Mouse (Mus musculus): ENCODE data around the gene Smarca1.

Gene Smarca1

DNA sequence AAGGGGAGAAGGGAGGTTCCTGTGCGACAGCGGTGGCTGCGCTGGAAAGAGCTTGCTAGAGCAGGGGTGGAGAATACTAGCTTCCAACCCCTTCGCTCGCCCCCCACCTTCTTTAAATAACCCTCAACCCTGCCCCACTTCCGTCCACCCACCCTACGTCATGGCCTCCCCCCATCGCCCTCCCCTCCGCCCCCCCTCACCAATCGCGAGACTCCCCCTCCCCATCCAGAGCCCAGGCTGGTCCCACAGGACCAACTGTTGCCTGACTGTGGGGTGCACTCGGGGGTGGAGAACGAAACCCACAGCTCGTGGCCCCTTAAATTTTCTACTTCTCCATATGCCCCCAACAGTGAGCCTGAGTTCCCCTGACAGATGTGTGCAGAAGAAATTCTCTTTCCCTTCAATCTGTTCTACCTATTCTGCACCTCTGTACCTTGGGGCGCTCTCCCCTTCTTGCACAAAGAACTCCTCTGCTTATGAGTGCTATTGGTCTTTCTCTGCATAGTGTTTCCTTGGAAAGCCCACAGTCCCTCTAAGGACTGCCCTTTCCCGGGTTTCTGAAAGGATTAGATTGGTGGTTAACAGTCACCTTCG lies at the start of gene Smarca1:
TSS of gene Smarca1 (minus strand) at position 544 of the 594 bp plus-strand sequence.
- in situ Hi-C loops (cut with MboI; ENCODE audit: low sequenced_read_pairs), result no loop called here

DNA sequence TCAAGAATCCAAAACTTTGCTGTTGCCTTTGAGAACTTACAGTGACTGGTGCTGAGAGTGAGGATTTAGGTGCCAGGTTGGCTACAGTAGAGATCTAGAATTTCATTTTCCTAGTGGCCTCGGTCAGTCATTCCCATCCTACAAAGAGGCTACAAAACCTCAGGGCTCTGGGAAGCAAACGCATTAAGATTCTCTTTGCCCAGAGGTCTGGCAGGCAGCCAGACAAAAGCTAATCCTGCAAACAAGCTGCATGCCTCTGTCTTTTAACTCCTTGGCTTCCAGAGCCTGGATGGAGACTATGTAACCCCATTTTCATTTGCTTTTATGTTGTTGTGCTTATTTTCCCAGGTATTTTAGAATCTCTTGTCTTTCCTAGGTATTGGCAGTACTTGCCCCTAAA lies 45.0 kb upstream of the Smarca1 start:
- in situ Hi-C loops (cut with MboI; ENCODE audit: low sequenced_read_pairs), result no loop called here

DNA sequence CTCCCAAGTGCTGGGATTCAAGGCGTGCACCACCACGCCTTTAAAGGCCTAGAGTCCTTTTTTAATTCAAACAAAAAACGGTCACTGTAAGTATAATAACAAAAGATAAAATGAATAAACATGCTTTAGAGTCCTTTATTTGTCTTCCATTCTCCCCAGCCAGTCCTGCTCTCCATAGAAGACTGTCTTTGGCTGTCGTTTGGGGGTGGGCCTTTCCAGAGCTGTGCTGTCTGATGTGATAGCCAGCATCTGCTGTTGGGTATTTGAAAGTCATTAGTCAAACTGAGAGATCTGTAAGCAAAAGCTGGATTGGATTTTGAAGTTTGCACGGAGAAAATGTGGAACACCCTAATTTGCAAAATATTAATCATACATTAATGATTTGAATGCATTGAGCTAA lies 44.1 kb upstream of the Smarca1 start:
- in situ Hi-C loops (cut with MboI; ENCODE audit: low sequenced_read_pairs), result no loop called here

DNA sequence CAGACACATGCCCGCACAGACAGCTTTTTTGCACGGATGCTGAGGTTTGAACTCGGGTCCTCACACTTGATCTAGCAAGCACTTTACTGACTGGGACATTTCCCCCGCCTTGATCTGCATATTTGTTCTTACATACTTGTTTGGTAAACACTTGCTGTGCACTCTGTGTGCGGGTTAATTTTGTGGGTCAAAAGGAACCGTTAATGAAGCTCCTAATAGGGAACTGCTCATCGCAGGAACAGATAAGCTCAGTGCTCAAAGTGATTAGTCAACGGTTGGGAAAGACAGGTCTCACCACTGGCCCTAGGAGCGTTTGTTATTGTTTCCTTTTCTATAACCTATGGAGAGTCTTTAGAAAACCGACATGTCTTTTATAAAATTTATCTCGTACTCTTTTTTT lies 41.6 kb upstream of the Smarca1 start:
- in situ Hi-C loops (cut with MboI; ENCODE audit: low sequenced_read_pairs), result no loop called here

DNA sequence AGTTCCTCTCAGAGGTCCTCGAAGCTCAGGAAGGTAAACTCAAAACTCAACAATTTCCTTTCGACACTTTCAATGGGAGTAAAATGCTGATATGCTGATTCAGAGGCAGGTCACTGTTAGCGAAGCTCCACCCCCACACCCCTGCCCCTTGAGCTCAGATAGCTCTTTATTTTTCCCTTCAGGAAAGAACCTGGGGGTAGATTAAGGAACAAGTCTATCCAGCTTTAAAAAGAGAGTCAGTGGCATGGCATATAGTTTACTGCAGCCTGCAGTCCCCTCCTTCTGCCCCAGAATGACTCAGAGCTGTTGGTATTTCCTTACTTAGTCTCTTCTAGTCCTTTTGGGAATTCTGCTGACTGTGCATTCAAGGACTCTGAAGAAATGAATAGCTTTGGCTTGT lies 37.7 kb upstream of the Smarca1 start:
- in situ Hi-C loops (cut with MboI; ENCODE audit: low sequenced_read_pairs), result no loop called here

DNA sequence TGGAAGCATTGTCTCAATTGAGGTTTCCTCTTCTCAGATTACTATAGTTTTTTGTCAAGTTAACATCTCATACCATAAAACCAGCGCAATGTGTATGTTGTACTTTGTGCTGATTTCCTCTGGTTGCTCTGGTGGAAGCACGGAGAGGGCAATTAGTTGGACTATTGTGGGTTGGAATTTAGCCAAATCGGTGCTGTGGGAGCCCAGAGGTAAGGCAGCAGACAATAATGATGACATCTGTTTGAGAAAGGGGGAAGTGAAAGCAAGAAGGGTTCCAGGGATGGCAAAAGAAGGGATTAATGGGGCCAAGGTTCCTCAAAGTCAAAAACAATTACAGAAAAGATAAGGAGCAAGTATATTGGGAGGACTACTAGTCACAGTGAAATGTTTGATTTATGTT lies 35.2 kb upstream of the Smarca1 start:
- in situ Hi-C loops (cut with MboI; ENCODE audit: low sequenced_read_pairs), result no loop called here

DNA sequence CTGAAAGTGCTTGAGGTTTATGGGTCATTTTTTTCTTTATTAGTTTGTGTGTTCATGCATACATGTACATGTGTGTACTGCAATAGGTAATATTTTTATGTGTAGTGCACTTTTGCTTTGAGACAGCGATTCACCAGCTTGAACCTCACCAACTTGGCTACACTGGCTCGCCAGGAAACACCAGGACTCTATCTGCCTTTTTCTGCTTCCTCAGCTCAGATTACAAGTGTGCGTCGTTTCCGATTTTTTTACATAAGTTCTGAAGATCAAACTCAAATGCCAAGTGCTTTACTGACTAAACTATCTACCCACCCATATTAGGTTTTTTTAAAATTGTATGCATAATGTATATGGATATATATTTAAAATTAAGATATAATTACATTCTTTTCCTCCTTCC lies 27.8 kb upstream of the Smarca1 start:
- in situ Hi-C loops (cut with MboI; ENCODE audit: low sequenced_read_pairs), result no loop called here

DNA sequence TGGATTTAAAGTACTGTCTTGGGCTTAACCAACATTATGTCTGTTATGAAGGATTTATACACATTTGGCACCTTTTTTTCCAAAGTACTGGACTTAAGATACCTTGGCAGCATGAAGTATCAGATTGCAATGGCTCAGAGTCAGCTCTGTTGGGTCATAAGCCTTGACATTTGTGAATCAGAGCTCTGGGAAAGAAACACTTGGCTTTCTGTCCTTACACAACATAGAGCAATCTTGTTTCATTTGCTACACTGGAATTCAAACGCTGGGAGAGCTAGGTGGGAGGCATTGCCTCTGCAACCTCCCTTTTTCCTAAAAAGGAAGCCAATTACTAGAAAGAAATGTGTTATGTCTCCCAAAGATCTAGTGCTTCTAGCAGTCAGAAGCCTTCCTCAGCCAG lies 24.1 kb upstream of the Smarca1 start:
- in situ Hi-C loops (cut with MboI; ENCODE audit: low sequenced_read_pairs), result no loop called here

DNA sequence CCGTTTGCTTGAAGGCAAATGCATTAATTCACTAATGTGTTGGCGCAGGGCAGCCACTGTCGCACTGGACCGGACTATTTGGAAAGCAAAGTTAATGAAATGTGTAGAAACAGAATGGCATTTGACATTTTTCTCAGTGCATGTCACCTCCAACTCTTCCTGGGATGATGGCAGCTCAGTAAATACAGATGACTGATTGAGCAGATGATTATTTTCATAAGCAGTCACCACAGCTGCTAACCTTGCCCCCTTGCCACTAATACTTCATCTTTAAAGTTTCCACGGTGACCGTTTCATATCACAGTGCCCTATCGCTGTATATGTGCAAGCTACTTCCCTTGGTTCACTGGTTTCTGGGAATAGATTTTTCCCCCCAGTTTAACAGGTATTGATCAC lies 20.8 kb upstream of the Smarca1 start:
- in situ Hi-C loops (cut with MboI; ENCODE audit: low sequenced_read_pairs), result no loop called here

DNA sequence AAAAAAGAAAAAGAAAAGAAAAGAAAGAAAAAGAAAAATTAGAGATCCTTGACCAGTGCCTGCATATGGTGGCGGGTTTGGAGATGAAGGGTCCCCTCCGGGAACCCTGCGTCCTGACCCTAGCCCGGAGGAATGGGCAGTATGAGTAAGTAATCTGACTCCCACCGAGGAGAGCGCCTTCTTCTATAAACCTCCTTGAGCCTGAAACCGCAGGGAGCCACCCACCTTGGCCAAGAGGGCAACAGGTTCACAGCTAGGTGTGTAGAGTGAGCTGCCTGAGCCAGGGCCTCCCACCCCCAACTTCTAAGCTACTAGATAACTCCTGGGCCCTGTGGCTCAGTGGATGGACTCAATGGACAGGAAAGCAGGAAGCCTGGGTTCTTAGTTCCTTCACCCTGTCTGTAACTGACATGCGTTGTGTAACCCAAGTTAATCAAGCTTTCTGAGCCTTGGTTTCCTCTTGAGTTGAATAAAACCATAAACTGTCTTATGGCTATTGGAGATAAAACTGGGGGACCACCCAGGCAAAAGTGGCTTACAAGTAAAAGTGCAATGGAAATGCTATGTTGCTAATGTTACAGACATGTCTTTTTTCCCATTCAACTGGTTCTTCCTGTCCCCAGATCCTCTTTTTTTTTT lies 20.2 kb upstream of the Smarca1 start:
- in situ Hi-C loops (cut with MboI; ENCODE audit: low sequenced_read_pairs), result no loop called here

DNA sequence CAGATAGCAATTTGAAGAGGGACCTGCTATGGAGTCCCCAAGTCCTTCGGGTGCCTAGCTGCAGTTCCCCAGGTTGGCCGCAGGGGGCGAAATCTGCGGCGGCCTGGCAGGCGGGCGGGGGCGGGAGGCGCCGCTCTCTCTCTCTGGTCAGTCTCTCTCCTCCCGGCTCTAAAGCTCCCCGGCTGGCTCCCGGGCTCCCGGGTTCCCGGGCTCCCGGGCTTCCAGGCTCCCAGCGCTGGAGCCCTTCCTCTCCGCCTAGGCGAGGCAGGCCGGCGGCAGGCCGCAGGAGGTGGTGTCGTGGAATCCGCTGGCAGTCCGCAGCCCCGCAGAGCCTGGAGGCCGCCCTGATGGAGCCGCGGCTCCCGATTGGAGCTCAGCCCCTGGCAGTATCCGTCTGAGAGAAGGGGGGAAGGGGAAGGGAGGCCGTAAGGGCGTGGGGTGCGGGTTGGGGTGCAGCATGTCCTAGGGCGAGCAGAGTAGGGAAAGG lies 19.6 kb upstream of the Smarca1 start, which contains the start of gene Ocrl:
TSS of gene Ocrl (plus strand) at position 82 of the 487 bp plus-strand sequence.
- in situ Hi-C loops (cut with MboI; ENCODE audit: low sequenced_read_pairs), result no loop called here

DNA sequence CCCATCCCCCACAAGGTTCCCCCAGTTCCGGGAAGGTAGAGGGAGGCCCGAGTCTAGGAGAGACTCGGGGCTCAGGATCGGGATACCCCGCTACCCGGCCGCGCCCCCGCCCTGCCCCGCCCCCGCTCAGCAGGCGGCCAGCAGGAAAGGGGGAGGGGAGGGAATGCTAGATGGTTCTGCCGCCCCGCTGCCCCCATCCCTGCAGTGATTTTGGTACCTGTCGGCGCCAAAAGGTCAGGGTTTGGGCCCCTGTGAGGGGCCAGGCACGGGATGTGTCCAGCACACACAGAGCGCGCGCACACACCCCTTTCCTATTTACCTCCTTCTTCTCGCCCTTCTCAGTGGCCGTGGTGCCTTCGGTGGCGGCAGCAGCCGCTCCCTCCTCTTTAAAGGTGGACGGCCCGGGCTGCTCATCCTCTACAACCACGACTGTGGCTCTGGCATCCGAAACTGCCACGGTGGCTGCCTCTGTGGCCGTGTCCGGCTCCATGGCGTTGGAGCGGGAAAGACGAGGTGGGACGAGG lies 805 bp downstream of the Smarca1 start:
- in situ Hi-C loops (cut with MboI; ENCODE audit: low sequenced_read_pairs), result no loop called here

DNA sequence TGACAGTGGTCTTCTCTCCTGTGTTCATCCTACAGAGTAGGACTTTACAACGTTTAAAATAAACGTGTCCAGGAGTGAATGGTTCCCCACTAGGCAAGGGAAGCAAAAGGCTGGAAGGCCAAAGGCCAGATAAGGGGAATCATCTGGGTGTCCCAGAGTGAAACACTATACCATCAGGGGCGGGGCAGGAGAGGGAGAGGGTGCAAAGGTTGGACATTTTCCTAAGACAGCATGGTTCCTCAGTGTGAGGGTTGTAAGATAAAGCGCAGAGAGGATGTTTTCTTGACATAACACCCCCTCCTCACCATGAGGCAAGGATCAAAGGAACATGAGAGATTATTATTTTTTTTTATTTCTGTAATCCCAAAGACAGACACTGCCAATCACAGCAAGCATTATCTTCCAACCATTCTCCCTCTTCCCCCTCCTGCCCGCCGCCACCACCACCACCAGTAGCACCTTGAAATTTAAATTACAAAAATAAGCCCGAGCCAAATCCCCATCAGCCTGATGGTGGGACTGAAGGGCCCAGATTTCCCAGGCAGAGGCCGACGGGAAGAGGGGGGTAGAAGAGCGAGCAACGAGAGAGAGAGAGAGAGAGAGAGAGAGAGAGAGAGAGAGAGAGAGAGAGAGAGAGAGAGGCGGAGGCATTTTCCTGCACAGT lies 1.4 kb downstream of the Smarca1 start:
- in situ Hi-C loops (cut with MboI; ENCODE audit: low sequenced_read_pairs), result no loop called here

DNA sequence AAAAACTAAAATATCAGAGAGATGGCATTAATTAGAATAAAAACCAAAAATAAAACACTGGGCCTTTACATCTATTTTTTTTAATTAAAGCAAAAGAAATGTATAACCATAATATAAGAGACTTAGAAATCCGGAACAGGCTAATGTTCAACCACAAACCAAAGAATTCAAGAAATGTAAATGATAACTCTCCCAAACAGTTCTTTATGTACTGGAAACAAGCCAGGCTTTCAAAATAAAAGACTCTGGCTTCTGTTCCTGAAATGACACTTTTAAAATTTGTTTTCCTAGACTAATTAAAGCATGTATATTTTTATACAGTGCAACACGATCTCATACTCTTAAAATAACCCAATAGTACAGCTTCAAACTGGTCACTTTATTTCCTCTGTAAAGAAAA lies 5.4 kb downstream of the Smarca1 start:
- in situ Hi-C loops (cut with MboI; ENCODE audit: low sequenced_read_pairs), result no loop called here

DNA sequence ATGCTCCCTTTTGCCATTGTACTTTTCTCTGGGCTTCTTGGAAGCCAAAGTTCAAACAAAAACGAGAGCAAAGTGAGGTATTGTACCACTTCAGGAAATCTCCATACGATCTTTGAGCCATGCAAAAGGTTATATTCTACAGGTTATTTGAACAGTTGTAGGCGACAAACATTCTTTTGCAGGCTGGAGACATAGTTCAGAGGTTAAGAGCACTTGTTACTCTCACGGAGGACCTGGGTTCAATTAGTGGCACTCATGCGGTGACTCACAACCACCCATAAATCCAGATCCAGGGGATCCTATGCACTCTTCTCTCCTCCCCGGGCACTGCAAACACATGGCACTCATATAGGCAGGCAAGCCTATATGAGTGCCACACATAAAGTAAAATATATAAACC lies 10.0 kb downstream of the Smarca1 start:
- in situ Hi-C loops (cut with MboI; ENCODE audit: low sequenced_read_pairs), result no loop called here

DNA sequence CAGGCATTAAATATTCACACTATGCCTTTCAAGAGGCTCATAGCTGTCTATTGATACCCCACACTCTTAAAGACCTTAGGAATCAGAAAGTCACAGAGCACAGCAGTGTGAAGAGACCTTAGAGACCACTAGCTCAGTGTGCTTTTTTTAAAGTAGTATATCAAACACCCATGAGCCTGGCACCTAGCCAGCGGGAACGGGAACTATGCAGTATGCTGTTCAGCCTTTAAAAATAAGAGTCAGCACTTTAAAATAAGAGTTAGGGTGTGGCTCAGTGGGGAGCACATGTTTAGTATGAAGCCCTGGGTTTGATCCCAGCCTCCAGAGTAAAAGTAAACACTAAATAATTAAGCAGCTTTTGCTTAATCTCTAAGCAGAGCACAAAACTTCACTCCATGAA lies 12.7 kb downstream of the Smarca1 start:
- in situ Hi-C loops (cut with MboI; ENCODE audit: low sequenced_read_pairs), result no loop called here

DNA sequence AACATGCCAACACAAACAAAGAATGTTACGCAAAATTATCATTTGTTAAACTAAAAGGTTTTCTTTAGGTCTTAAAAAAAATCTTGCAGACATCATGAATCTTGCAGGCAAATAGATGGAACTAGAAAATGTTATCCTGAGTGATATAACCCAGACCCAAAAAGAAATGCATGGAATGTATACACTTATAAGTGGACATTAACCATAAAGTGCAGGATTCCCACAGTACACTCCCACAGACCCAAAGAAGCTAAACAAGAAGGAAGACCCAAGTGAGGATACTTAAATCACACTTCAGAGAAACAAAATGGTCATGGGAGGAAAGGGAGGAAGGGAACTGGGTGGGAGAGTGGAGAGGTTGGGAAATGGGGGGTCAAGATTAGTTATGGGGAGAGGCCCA lies 34.2 kb downstream of the Smarca1 start:
- in situ Hi-C loops (cut with MboI; ENCODE audit: low sequenced_read_pairs), result no loop called here

DNA sequence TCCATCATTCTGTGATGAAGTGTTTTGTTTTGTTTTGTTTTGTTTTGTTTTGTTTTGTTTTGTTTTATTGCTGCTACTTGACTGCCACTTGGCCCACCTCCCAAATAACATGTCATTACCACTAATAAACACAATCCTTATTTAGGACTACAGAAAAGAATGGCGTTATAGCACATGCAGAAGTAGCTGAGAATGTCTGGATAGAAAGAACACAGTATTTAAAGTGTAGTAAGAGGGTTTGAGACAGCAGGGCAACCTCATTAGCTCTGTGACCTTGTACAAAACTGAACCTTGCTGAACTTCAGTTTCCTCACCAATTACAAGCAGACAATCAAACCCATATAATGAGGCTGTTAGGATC lies 57.0 kb downstream of the Smarca1 start:
- in situ Hi-C loops (cut with MboI; ENCODE audit: low sequenced_read_pairs), result no loop called here

DNA sequence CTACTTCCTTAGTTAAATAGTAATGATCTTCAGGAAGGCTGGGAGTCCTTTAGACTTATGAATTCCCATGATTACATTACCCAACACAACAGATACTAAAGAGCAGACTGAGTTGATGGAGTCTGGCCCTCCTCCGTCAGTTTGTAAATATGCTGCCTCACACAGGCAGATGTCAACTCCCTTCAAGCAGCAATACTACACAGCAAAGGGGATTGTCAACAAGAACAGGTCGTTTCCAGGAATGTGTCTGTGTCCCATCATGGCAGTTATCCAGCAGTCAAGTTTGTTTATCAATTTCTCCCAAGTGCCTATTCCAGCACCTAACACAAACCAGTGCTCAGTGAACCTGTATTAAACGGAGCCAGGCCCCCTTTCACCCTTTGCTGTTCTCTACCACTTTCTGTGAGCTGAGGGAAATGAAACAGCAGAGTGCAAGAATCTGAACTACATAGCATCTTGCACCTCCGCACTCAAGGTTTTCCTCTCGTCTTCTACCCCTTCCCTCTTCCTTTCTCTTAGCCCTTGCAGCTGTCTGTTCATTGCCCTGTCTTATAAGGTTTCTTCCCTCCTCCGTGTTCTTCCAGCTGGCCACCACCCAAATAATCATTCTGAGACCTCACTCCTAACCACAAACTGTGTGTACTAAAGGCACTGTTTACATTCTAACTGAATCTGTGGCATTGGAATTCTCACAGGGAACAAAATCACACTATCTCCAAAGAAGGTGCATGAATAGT lies 57.5 kb downstream of the Smarca1 start:
- in situ Hi-C loops (cut with MboI; ENCODE audit: low sequenced_read_pairs), result no loop called here

DNA sequence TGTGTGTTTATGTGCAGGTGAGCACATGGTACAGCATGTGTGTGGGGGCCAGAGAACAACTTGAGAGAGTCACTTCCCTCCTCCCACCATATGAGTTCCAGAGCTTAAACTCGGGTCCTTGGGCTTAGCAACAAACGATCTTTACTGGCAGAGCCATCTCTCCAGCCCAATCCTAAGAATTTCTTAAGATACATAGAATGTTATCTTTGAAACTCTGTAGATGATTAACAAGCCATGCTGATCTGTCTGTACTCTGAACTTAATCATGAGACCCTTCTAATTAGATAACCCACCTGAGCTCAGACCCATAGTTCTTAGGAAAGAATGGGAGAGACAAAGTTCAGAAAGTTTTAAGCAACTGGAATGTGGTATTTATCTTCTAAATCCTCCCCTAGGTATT lies 59.3 kb downstream of the Smarca1 start:
- in situ Hi-C loops (cut with MboI; ENCODE audit: low sequenced_read_pairs), result no loop called here

DNA sequence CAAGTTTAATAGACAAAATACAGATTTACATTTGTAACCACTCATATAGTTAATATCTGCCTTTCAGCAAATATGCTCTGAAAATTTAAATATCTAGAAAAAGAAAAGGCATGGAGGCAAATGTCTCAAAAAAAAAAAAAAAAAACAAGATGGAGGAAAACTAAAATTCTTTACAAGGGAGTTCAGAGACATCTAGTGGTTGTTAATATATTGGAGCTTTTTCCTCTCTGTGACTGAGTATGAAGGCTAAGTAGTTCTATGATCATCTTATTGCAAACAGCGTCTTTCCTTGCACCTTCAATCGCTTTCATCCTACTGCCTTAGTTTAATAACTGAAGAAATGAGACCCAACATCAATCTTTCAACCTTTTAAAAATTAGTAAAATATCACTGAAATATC lies 72.2 kb downstream of the Smarca1 start:
- in situ Hi-C loops (cut with MboI; ENCODE audit: low sequenced_read_pairs), result no loop called here

All from CH12F3 (cell line).